Mouse (Mus musculus) spleen, adult 2 months (tissue): ENCODE results near the gene Ncoa6. TPM values are rescaled to one million over a fixed set of nuclear protein-coding genes. Genes with fewer than 3 reads are reported as not detected.

Source experiments
- DNase-seq, 2 experiments: peaks; one replicate each; pipeline versions ENCODE4 v3.0.0 to v3.0.0-alpha.2; 2012 to 2021; ENCODE audit warnings: low spot score in 2 of 2, low read depth in 1 of 2
- H3K27ac ChIP-seq: fragments of 200-500 bp; 2 replicates; pipeline ENCODE4 v1.5.1; 2012; ENCODE audit warnings: low read length, inconsistent platforms; ENCODE audit not compliant: insufficient read depth
- H3K27me3 ChIP-seq: fragments of 200-500 bp; 2 replicates; pipeline ENCODE4 v1.6.1; 2012; ENCODE audit warnings: mild to moderate bottlenecking, moderate library complexity, low read length, inconsistent platforms; ENCODE audit not compliant: control insufficient read depth, insufficient read depth
- H3K36me3 ChIP-seq: fragments of 200-500 bp; 2 replicates; pipeline ENCODE4 v1.6.1; 2012; ENCODE audit warnings: mild to moderate bottlenecking, low read length, inconsistent platforms; ENCODE audit not compliant: control insufficient read depth, insufficient read depth
- H3K4me1 ChIP-seq: fragments of 200-500 bp; 2 replicates; pipeline ENCODE4 v1.6.1; 2011; ENCODE audit warnings: inconsistent platforms; ENCODE audit not compliant: control insufficient read depth, insufficient read depth, insufficient read length
- H3K4me3 ChIP-seq: fragments of 200-500 bp; 2 replicates; pipeline ENCODE4 v1.5.1; 2011; ENCODE audit warnings: mild to moderate bottlenecking, inconsistent platforms; ENCODE audit not compliant: insufficient read depth, insufficient read length; ENCODE audit errors: extremely low read depth
- CTCF ChIP-seq: fragments of 200-500 bp; IDR thresholded peaks from 2 replicates; pipeline ENCODE4 v1.5.1; 2011; ENCODE audit warnings: mild to moderate bottlenecking, inconsistent platforms; ENCODE audit not compliant: insufficient read depth, insufficient read length, insufficient replicate concordance; ENCODE audit errors: extremely low read depth
- POLR2A ChIP-seq: fragments of 200-500 bp; IDR thresholded peaks from 2 replicates; pipeline ENCODE4 v1.6.1; 2011; ENCODE audit warnings: low read depth, low read length, inconsistent platforms
- WGBS: fragments of 180-500 bp; shearing (Covaris S2); methylation state at CpG from one replicate; pipeline ENCODE4 v1.1.7; 2018; 5-methylcytosine and 5-hydroxymethylcytosine counted together
- polyA plus RNA-seq: library from polyadenylated mRNA; depleted of rRNA; stranded (reverse); fragments of >200 nt; gene quantifications from 2 replicates; pipeline ENCODE4 v1.2.3, GENCODE M21; 2012

Gene Ncoa6
- polyA plus RNA-seq, 1 experiment, result 41.8 TPM

GRCm38 (mm10) chr2:155382332-155382700 is 91.4 kb downstream of the Ncoa6 start:
- WGBS, result 37% methylated on average over 6 of the region's 6 CpGs

GRCm38 (mm10) chr2:155381643-155382331 is 91.9 kb downstream of the Ncoa6 start:
- TF ChIP-seq POLR2A, result no peak
- TF ChIP-seq CTCF, result no peak
- DNase-seq, result peak; percentile 93 to 96
- 1% methylated on average over 68 of the region's 68 CpGs for WGBS
- Histone ChIP-seq H3K4me3 (peak overlapping the region; percentile 85), H3K36me3 (no peaks in the 10 kb centered on the region), H3K4me1 (no peaks in the 10 kb centered on the region; the same call in none of the 2 replicates), H3K27me3 (no peaks in the 10 kb centered on the region), H3K27ac (peak overlapping the region; percentile 98)

More at GRCm38 (mm10) chr2:155382332-155382700, 91.4 kb downstream of the Ncoa6 start:
- no peaks in the 10 kb centered on the region; the same call in none of the 2 replicates for H3K4me1 ChIP-seq
- no peaks in the 10 kb centered on the region for H3K36me3 ChIP-seq
- H3K4me3 ChIP-seq, result peak overlapping the region; percentile 85
- DNase-seq, result no peak
- TF ChIP-seq CTCF, result no peak
- no peak for TF ChIP-seq POLR2A
- H3K27ac ChIP-seq, result peak overlapping the region; percentile 98
- no peaks in the 10 kb centered on the region for H3K27me3 ChIP-seq

- H3K4me3 ChIP-seq, result peak overlapping the region; percentile 85
- no peaks in the 10 kb centered on the region; the same call in none of the 2 replicates for H3K4me1 ChIP-seq
- H3K36me3 ChIP-seq, result no peaks in the 10 kb centered on the region
- no peaks in the 10 kb centered on the region for H3K27me3 ChIP-seq
- no peak for DNase-seq
- TF ChIP-seq POLR2A, result no peak
- TF ChIP-seq CTCF, result no peak
- H3K27ac ChIP-seq, result no peak overlapping the region
- WGBS, result 3% methylated on average over 11 of the region's 11 CpGs
Measured at GRCm38 (mm10) chr2:155381060-155381437, 92.6 kb downstream of the Ncoa6 start.

- TF ChIP-seq CTCF (no peak), POLR2A (no peak)
- H3K4me3 ChIP-seq, result peak within 1 kb of the TSS; percentile 85
- no peak for DNase-seq
- WGBS, result 62% methylated on average over 8 of the region's 8 CpGs
- H3K36me3 ChIP-seq, result no peaks in the 10 kb centered on the region
- no peaks in the 10 kb centered on the region for H3K27me3 ChIP-seq
- peak within 1 kb of the TSS; percentile 98 for H3K27ac ChIP-seq
- no peaks in the 10 kb centered on the region; the same call in none of the 2 replicates for H3K4me1 ChIP-seq
Measured at GRCm38 (mm10) chr2:155380261-155381059, 93.2 kb downstream of the Ncoa6 start, which contains the start of gene Trp53inp2. Trp53inp2 (plus strand) TSS chr2:155381059.

GRCm38 (mm10) chr2:155376191-155376590 is 97.5 kb downstream of the Ncoa6 start:
- WGBS, result 89% methylated on average over 10 of the region's 10 CpGs
- Histone ChIP-seq H3K4me1 (no peaks in the 10 kb centered on the region), H3K36me3 (no peaks in the 10 kb centered on the region), H3K4me3 (no peak overlapping the region), H3K27me3 (no peaks in the 10 kb centered on the region), H3K27ac (no peak overlapping the region)
- TF ChIP-seq POLR2A (no peak), CTCF (no peak)
- DNase-seq, result no peak

GRCm38 (mm10) chr2:155374521-155374920 is 99.2 kb downstream of the Ncoa6 start:
- no peak overlapping the region for H3K27ac ChIP-seq
- no peak for DNase-seq
- TF ChIP-seq POLR2A (no peak), CTCF (no peak)

GRCm38 (mm10) chr2:155373886-155374285 is 99.8 kb downstream of the Ncoa6 start:
- WGBS, result 72% methylated on average over 1 of the region's 1 CpGs
- H3K27ac ChIP-seq, result no peak overlapping the region
- DNase-seq, result no peak
- no peaks in the 10 kb centered on the region for H3K27me3 ChIP-seq
- H3K4me1 ChIP-seq, result no peaks in the 10 kb centered on the region
- H3K36me3 ChIP-seq, result no peaks in the 10 kb centered on the region
- H3K4me3 ChIP-seq, result no peak overlapping the region
- TF ChIP-seq POLR2A (no peak), CTCF (no peak)

More at GRCm38 (mm10) chr2:155374521-155374920, 99.2 kb downstream of the Ncoa6 start:
- Histone ChIP-seq H3K4me1 (no peaks in the 10 kb centered on the region), H3K36me3 (no peaks in the 10 kb centered on the region), H3K4me3 (no peak overlapping the region), H3K27me3 (no peaks in the 10 kb centered on the region)
